Mouse (Mus musculus) layer of hippocampus, postnatal 25 days (tissue): ENCODE data around the gene Dstyk. TPM values are rescaled to one million over a fixed set of nuclear protein-coding genes. Genes with fewer than 3 reads are reported as not detected.

Experiments
- DNase-seq, 2 experiments: peaks; one replicate each; pipeline ENCODE4 v3.0.0; 2022; ENCODE audit warnings: mixed read lengths in 2 of 2, low spot score in 1 of 2; ENCODE audit errors: extremely low spot score in 1 of 2
- total RNA-seq, 2 experiments: library from RNA; stranded (reverse); gene quantifications; 2 replicates each; pipeline ENCODE4 v1.2.3; 2021

Dstyk gene
- total RNA-seq, 2 experiments from 2014 or later: 47.4 to 49.5 TPM

DNA sequence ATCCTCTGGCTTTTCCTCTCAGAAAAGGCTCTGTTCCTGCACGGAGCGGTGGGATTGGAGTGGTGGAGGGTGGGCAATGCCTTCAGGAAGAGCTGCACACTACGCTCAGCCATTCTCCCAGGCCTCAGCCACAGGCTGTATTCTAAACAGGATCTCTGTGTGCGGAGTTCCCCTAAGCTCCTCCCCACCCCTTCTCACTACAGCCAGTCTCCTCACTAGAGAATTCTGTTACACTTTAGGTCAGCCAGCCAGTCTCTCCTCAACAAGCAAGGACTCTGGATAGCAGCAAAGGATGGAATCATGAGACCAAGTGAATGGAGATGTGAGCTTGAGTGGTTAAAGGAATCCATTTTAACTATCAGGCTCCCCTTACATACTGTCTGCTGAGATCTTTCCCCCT lies 29.4 kb upstream of the Dstyk start:
- DNase-seq: no peak

DNA sequence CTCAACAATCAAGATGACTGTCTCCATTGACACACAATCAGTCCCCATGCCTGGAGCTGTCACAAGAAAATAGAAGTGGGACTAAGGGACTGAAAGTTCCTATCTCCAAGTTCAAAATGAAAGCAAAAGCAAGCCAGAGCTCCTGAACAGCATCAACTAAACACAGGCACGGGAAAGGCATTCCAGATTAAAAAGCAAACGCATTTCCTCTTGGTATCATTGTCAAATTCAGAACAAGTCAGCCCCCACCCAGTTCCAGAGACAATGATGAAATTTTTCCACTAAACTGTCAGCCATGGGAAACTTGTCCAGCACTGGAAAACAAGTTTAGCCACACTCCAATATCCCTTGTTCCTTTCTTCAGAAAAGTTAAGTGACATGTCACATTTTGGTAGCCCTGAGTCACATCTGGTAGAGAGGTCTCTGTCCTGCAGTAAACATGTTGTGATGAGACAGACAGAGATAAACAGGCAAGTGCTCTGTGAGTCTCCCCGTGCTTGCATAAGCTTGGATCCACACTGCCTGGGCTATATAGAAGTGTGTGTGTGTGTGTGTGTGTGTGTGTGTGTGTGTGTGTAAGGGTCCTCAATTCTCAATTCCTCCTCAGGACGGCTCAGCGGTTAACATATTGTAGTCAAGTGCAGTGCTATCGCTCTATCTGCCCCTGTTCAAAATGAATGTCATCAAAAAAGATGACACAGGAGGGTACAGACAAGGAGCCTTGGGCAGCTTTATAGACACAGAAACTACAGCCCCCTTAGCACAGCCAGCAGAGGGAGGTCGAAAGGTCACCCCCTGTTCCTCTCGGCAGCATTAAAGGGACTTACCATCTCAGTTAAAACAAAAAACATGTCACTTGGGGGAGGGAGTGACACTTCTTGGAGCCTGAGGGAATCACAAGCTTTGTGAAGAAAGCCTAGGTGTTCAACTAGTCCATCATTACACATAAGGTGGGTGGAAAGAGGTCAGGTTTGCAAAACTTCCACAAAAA lies 28.2 kb upstream of the Dstyk start:
- no peak for DNase-seq

DNA sequence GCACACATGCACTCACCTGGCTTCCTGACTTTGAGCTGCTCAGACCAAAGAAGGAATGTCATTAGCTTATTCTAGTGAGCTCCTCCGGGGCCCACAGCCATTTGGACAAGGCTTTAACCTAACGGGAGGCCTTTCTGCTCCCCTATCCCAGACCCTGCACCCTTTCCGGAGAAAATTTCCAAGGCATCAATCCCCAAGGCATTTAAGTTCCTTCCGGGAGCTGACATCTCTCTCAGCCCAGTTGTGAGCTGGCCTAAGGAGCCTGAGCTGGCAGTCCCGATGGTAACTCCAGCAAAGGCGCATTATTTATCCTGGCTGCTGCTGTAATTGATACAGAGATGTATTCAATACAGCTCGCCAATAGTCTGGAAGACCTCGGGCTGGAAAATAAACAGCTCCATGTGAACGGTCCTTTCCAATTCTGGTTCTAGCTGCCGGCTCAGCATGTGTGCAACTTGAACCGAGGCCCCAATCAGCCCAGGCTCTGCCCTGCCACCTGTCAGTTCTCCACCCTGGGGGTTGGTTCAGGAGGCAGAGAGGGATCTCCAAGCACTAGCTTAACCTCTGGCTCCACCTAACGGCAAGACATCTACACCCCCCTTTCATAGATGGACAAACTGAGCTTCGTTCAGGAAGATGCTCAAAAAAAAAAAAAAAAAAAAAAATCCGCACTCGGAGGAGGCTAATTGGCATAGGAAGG lies 27.3 kb upstream of the Dstyk start:
- DNase-seq: peak; percentile 58 to 65

DNA sequence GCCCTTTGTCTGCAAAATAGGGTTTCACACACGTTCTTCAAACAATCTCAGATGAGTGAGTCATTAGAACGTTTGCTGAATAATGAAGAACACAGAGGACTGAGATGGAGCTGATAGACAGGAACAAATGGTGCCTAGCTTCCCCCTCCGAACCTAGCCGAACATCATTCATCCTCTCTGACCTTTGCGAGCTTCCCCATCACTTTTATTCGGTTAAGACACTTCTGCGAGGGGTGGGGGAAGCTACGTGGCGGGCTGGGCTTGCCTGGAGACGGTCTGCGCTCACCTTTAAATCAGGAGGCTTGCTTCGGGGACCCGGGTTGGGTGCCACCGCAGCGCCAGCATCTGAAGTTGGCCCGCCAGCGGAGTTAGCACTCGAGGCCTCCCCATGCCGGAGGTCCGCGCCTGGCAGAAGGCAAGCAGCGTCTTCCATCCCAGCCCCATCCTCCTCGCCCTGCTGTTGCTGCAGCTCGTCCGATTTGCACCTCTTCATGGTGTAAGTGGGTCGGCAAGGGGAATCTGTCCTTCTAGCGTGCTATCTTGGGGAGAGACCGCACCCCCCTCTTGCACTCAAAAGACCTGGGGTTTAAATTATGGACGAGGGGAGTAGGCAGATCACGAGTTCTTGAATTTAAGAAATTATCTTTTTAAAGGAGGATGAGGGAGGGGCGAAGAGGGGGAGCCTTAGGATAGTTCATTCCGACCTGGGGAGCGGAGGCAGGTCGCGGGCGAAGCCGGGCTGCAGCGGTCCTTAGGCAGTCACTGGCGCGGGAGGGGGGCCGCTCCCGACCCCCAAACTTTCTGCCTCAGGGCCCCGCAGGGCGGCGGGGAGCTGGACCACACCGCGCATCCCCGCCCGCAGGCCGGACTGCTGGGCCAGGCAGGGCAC lies 26.4 kb upstream of the Dstyk start, which contains the start of gene Tmcc2:
TSS of gene Tmcc2 (minus strand) at position 591 of the 889 bp plus-strand sequence.
- DNase-seq: no peak

DNA sequence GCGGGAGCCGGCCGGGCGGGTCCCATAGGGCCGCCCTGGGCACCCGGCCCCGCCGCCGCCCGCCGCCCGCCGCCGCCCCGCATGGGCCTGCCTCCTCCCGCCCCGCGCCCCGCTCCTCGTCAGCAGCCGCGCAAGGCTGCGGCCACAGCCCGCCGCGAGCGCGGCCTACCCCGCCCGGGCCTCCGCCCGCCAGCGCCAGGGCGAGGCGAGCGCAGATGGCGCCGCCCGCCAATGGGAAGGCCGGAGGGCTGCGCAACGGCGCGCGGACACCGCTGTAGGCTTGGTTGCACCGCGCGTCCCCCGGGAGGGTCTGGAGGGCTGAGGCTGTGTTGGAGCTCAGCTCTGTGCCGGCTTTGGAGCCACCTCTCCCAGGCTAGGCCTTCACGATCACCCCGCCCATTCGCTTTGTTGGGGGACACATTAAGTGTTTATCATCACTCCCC lies 25.8 kb upstream of the Dstyk start:
- DNase-seq: peak; percentile 61 to 65

DNA sequence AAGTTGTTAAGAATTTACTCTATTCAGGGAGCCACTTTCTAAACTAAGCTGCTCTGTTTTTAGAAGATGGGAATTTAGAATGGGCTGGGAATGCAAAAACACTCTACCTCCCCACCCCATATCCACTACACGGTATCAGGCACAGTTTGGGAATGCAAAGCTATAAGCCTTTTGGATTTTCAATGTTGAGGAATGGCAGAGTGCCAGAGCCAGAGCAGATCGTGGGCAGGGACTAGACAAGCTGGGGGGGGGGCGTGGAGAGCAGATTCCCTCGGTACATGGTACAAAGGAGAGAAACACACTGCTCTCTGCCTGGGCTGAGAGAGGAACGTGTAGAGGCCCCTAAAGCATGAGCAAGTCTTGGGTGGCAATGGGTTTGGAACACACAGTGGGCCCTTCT lies 24.5 kb upstream of the Dstyk start:
- DNase-seq: no peak

DNA sequence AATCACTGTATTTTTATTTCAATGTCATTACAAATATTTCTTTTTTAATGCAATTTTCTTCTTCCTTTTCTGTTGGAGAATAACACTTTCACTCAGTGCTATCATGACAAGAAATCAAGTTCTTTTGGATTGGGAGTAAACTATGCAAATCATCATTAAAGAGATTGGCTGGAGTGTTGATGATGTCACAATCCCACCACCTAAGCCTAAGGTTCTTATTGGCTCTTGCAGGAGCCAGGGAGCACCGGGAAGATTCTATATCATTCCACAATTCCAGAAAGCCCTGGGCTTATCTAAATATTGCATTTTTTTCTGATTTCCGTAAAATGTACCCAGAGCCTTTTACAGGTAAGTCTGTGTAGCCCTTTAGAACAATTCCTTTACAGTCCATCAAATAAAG lies 20.6 kb upstream of the Dstyk start:
- no peak for DNase-seq

DNA sequence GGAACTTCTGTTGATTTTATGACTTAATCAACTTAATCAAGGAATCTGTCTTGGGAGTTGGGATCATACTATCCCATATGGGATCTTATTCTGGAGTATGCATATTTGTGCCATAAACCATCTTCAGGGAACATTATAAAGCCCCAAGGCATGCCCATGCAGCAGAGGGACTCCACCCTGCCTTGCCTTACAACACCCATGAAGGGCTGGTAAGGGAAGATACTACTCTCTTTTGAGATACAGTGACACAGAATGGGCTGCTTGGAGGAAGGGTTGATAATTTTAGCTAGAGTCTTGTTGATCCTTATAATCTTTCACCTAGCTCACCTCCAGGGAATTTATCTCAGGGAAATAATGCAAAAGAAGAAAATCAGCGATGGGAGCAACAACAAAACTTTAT lies 16.8 kb upstream of the Dstyk start:
- no peak for DNase-seq

DNA sequence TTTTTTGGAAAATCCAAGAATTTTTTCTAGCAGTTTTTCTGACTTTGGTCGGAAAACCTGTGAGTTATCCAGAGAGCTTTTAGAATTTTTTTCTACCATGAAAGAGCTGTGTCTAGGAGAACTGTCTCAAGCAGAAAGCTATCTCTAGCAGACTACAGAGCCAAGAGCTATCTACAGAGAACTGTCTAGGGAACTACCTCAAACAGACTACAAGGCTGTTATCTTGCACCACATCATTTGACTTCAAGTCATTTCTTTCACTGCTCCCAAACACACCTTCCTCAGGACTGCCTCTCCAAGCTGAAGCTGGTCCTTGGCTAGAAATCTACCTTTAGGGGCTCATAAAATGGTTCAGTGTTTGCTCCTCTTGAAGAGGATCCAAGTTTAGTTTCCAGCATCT lies 15.5 kb upstream of the Dstyk start:
- DNase-seq: no peak

DNA sequence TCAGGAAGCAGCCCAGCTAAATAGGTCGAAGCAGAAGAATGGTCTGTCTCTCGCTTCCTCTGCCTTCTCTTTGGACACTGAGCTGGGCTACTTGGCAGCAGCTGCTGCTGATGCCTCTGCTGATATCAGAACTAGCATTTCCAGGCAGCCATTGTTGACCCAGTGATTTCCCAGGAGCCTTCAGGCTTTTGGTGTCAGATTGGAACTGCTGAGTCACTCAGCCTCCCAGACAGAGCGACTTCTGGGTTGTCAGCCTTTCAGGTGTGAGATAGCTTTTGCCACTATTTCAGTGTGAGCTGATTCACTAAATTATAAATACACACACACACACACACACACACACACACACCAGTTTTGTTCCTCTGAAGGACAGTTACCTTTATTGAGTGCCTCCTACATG lies 6.7 kb upstream of the Dstyk start:
- DNase-seq: no peak

DNA sequence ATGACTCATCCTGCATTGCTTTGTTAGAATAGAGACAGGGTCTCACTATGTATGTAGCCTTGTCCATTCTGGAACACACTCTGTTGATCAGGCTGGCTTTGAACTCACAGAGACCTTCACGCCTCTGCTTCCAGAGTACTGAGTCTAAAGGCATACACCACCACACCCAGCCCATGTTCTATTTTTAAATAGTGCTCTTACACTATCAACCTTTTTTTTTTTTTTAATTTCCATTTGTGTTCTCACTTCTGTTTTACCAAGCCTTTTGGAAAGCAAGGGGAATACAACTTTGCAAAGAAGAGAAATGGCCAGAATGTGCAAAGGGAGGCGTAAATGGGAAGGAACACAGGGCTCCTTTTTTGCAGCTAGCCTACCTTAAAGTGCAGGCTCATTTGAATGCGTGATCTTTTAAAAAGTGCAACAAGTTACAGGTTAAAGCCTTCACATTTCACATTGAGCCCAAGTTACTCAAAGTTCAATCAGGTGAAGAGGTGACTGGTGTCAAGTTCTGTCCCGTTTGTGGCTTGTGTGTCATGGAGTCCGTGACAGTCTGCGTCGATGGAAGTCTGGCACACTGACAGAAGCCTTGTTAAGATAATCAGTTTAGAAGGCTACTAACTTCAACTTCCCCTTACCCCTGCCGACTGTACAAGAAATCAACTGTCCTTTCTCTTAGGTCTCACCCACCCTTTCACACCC lies 962 bp upstream of the Dstyk start:
- DNase-seq: no peak

DNA sequence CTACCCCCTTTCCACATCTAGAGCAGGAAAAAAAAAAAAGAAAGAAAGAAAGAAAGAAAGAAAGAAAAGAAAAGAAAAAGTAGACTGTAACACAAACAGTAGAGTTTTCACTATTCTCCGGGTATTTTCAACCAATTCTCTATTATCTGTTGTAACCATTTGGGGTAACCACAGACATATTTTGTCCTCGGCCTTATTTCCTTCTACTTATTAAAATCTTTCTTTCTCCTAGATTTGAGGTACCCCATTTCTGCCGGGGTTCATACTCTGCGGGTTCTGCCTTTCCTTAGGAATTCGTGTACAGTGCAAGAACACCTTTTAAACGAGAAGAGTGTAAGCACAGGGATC lies 438 bp upstream of the Dstyk start:
- DNase-seq: no peak

DNA sequence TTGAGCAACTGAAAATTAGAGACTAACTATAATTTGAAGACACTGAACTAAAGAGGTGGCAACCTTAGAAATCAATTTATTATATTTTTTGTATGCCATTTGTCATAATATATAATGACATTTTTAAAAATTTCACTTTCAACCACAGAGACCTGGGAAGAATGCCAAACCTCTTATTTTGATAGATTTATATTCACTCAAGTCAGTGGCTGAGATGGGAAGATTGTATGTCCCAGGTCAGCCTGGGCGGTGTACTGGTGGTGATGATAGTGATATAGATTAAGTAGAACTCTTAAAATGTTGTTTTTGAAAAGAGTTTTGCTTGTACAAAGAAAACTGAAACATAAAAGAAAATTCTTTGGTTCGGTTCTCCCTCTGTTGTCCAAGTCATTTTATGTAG lies 2.9 kb downstream of the Dstyk start:
- DNase-seq: no peak

DNA sequence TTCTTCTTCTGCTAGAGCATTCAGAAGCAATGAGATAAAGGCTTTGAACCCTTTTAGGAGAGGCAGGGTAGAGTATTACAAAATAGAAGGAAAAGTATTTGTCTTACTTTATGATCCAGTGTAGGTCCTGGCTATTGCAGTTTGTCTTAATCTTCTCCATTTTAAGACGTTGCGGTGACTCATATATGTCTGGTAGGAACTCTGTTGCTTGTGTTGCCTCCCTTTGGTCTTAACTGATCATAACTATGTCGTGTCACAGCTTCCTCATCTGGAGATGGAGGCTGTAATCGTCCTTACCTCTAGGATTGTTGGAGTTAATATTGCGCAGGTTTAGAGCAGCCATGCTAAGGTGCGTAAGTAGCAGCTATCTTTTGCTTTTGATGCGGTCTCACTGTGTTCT lies 3.3 kb downstream of the Dstyk start:
- no peak for DNase-seq

DNA sequence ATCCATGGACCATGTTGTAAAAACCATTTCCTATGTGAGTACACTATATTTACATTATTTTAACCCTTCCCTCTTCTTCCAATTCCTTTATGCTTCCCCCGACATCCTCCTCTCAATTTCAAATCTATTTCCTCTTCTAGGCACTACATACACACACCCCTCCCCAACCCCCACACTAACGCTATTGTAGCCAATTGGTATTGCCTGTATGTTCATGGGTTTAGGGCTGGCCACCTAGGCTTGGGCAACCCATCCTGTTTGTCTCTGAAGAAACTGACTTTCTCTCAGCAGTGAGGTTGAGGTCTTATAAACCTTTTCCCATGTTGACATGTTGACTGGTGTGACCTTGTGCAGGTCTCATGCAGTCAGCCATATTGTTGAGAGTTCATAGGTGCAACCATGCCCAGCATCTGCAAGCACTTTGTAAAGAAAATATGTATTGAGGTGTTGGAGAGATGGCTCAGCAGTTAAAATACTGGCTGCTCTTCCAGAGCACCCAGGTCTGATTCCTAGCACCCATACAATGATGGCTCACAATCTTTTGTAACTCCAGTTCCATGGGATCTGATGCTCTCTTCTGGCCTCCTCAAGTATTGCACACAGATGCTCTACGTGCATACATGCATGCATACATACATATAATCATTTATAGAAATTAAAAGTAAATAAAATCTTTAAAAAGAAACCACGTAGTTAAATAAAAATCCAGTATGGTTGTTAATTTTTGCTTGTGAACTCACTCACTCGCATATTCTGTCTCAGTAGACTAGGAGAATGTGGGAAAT lies 5.7 kb downstream of the Dstyk start:
- DNase-seq: no peak

DNA sequence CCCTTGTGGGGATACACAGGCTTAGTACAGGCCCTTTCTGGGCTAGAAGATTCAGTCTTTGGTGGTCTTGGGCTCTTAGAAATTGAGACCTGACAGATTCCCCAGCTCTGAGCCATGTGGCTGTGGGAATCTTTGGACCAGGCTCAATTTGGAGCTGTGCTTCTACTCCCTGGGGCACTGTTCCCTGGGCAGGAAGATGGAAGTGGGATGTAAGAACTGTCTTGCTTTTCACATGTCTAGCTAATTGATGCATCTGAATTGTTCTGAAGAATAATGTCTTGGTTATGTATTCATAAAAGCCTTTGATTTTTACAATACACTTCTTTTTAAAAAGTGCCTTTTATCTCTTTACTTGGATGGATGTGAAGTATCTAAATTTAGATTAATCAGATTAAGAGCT lies 8.2 kb downstream of the Dstyk start:
- DNase-seq: no peak

DNA sequence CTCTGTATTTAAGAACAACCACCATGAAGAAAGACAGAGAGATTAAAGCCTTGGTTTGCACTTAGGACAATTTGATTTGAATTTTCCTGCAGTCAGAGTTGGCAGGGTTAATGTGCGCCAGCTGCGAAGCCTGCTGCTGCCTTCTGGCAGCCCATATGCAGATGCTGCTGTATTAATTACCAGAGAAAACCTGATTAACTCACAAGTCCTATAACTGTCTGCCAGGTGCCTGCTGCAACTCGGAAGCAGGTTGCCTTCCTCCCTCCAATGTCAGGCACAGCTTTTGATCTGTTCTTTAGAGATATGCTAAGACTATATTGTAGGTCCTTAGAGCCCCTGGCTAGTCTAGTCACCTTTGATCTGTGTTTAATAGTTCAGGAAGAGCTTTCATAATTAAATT lies 13.5 kb downstream of the Dstyk start:
- DNase-seq: peak in 1 of 2 experiments; percentile 25

DNA sequence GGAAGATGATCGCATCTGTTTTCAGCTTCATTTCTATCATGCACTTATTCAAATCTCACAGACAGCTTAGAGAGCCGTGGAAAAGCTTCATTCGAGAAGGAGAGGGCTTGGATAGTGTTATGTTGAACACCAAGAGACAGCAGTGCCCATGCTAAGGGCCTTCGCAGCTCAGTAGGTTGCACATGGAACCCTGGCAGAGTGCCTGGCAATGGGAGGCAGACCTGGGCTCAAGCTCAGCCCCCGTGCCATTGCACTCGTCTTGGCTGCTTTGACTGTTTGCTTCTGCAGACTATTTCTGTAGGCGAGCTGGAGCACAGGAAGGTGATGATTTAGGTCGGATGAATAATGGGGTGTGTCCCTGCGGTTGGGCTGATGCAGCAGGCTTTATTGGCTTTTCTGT lies 14.4 kb downstream of the Dstyk start:
- peak; percentile 23 to 29 for DNase-seq

DNA sequence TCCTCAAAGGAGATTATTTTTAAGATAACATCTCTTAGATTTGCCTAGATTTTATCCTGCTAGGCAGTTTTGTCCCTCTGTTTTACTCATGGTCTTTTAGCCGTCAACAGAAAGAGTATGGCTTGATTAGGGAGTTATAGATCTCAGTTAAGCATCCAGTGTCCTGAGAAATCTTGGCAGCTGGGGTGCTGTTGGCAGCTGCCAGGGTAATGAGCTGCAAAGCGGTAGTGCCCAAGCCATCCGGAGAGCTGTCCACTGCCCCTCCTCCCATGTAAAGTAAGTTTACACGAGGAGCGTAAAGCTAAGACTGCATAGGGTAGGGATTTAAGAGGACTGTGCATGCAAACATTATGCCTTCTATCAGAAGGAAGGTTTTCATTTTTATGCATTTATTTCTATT lies 16.0 kb downstream of the Dstyk start:
- DNase-seq: no peak
